22 mouse cellular contexts compared by ENCODE assay signal in the genomic region with DNA sequence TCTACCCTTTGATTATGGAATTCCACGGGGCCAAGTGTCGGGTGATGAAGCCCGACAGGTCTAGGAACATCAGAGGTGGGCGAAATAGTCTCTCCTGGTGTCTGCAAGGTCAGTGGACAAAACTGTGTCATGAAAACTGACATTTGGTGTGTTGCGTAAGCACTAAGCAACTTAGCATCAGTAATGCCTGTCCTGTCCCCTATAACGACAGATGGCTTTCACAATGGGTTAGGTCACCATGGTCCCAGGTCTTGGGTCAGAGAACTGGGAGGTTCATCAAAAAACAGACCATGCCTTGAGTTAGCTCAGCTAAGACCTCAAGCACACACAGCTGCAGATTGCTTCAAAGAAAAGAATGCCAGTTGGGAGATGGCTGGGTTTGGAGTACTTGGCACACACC.
DNase-seq lines count a peak whose midpoint lies in the region; ATAC-seq and TF ChIP-seq lines count a peak whose summit lies in the region.
"Had no signal": no experiment of that assay in that cellular context is flagged by ENCODE, and none has a peak within 500 bp of the region (broad histone marks: within the 10 kb centered on the region; RNA-seq: fewer than 3 reads in every experiment).

No protein-coding gene starts in this region.

- ATAC-seq in forebrain, embryonic 11.5 days (replicated peaks; ENCODE audit: low FRiP score), result peak; percentile 35; the same call in 1 of the 2 replicates
- no peak for ATAC-seq in forebrain, embryonic 14.5 days
- no peak for ATAC-seq in lung, embryonic 14.5 days (ENCODE audit: insufficient read depth)
- no peak for ATAC-seq in limb, embryonic 13.5 days (ENCODE audit: low FRiP score, low read depth)
- ATAC-seq: CD4-positive, CD25-positive, alpha-beta regulatory T cell, adult 4 months; forebrain, embryonic 16.5 days; hindbrain, embryonic 16.5 days had no signal

- no peak overlapping the region for H3K27ac ChIP-seq in forebrain, embryonic 11.5 days (ENCODE audit: low read depth, low read length)
- H3K27ac ChIP-seq in forebrain, embryonic 14.5 days (ENCODE audit: low read depth, low read length), result no peak overlapping the region
- 0 out of 2 replicates have a peak overlapping the region, but pooled peaks have one; percentile 33 for H3K27ac ChIP-seq in lung, embryonic 14.5 days (ENCODE audit: low read depth)
- peak overlapping the region; percentile 40; the same call in 1 of the 2 replicates for H3K27ac ChIP-seq in embryonic facial prominence, embryonic 10.5 days (replicated peaks)
- peak overlapping the region; percentile 61 for H3K27ac ChIP-seq in limb, embryonic 13.5 days
- H3K27ac ChIP-seq: heart, embryonic 15.5 days had no signal

- WGBS in forebrain, embryonic 11.5 days, result 95% methylated on average over 6 of the region's 6 CpGs
- WGBS in forebrain, embryonic 14.5 days, result 93% methylated on average over 6 of the region's 6 CpGs
- 78% methylated on average over 6 of the region's 6 CpGs for WGBS in lung, embryonic 14.5 days
- WGBS in embryonic facial prominence, embryonic 10.5 days, result 90% methylated on average over 6 of the region's 6 CpGs
- 93% methylated on average over 6 of the region's 6 CpGs for WGBS in limb, embryonic 13.5 days

- no peak overlapping the region for H3K9ac ChIP-seq in forebrain, embryonic 11.5 days (ENCODE audit: low read length)
- H3K9ac ChIP-seq in forebrain, embryonic 14.5 days (ENCODE audit: low read length), result no peak overlapping the region
- no peak overlapping the region for H3K9ac ChIP-seq in lung, embryonic 14.5 days
- no peak overlapping the region for H3K9ac ChIP-seq in limb, embryonic 13.5 days
- H3K9ac ChIP-seq: heart, embryonic 15.5 days had no signal

- H3K36me3 ChIP-seq in forebrain, embryonic 11.5 days (ENCODE audit: control insufficient read depth, insufficient read depth, low read length), result no peaks in the 10 kb centered on the region
- H3K36me3 ChIP-seq in forebrain, embryonic 14.5 days (ENCODE audit: control insufficient read depth, insufficient read depth, low read length), result no peaks in the 10 kb centered on the region
- H3K36me3 ChIP-seq in lung, embryonic 14.5 days (ENCODE audit: insufficient read depth), result no peaks in the 10 kb centered on the region
- H3K36me3 ChIP-seq in embryonic facial prominence, embryonic 10.5 days (replicated peaks), result no peaks in the 10 kb centered on the region
- H3K36me3 ChIP-seq in limb, embryonic 13.5 days, result no peaks in the 10 kb centered on the region
- H3K36me3 ChIP-seq: heart, embryonic 15.5 days had no signal

- H3K4me2 ChIP-seq in forebrain, embryonic 11.5 days (ENCODE audit: low read depth, low read length, severe bottlenecking), result no peak overlapping the region
- no peak overlapping the region for H3K4me2 ChIP-seq in forebrain, embryonic 14.5 days (ENCODE audit: low read length)
- no peak overlapping the region for H3K4me2 ChIP-seq in lung, embryonic 14.5 days
- no peak overlapping the region for H3K4me2 ChIP-seq in limb, embryonic 13.5 days (replicated peaks)
- H3K4me2 ChIP-seq: heart, embryonic 15.5 days; midbrain, embryonic 11.5 days had no signal

- H3K4me3 ChIP-seq in forebrain, embryonic 11.5 days (ENCODE audit: low read depth, low read length), result no peak overlapping the region
- H3K4me3 ChIP-seq in forebrain, embryonic 14.5 days (ENCODE audit: low read depth, low read length), result no peak overlapping the region
- H3K4me3 ChIP-seq in lung, embryonic 14.5 days (ENCODE audit: low read depth, low read length), result no peak overlapping the region
- H3K4me3 ChIP-seq in embryonic facial prominence, embryonic 10.5 days, result no peak overlapping the region
- H3K4me3 ChIP-seq in limb, embryonic 13.5 days, result no peak overlapping the region
- H3K4me3 ChIP-seq: heart, embryonic 15.5 days had no signal

- no peaks in the 10 kb centered on the region for H3K27me3 ChIP-seq in forebrain, embryonic 11.5 days (ENCODE audit: control insufficient read depth, insufficient read depth, low read length)
- H3K27me3 ChIP-seq in forebrain, embryonic 14.5 days (replicated peaks; ENCODE audit: control insufficient read depth, insufficient read depth, low read length), result no peaks in the 10 kb centered on the region
- no peaks in the 10 kb centered on the region for H3K27me3 ChIP-seq in lung, embryonic 14.5 days (ENCODE audit: insufficient read depth, low read length)
- H3K27me3 ChIP-seq in embryonic facial prominence, embryonic 10.5 days (replicated peaks; ENCODE audit: low read depth, poor library complexity, severe bottlenecking), result no peaks in the 10 kb centered on the region
- H3K27me3 ChIP-seq in limb, embryonic 13.5 days, result no peaks in the 10 kb centered on the region
- H3K27me3 ChIP-seq: heart, embryonic 15.5 days had no signal

- no peak for TF ChIP-seq CTCF in lung, embryonic 14.5 days (IDR thresholded peaks at IDR 0.05; ENCODE audit: low read depth)

- DNase-seq in forebrain, embryonic 11.5 days (ENCODE audit: low spot score), result no peak
- DNase-seq in forebrain, embryonic 14.5 days (ENCODE audit: low spot score), result no peak
- no peak for DNase-seq in lung, embryonic 14.5 days
- DNase-seq in lung, postnatal 14 days, result no peak
- DNase-seq in embryonic facial prominence, embryonic 10.5 days (ENCODE audit: low spot score), result no peak
- DNase-seq in ovary, adult 18-20 months (ENCODE audit: low spot score), result no peak
- no peak for DNase-seq in embryo, embryonic 10 days (ENCODE audit: low spot score)
- DNase-seq: adrenal gland, postnatal 25 days; cerebellum, adult 11 months; cerebellum, postnatal 14 days; embryo, embryonic 11 days; gastrocnemius, postnatal 25 days; heart, postnatal 4 days; kidney, adult 18-20 months; kidney, postnatal 25 days; lung, adult 2 months had no signal

- H3K4me1 ChIP-seq in forebrain, embryonic 11.5 days (replicated peaks; ENCODE audit: control insufficient read depth, insufficient read depth, low read length), result 0 out of 2 replicates have a peak, but pooled peaks cover 3% of the 10 kb centered on the region
- H3K4me1 ChIP-seq in forebrain, embryonic 14.5 days (ENCODE audit: control insufficient read depth, insufficient read depth, low read length), result peaks cover 5% of the 10 kb centered on the region; the same call in 1 of the 2 replicates
- peaks cover 15% of the 10 kb centered on the region for H3K4me1 ChIP-seq in lung, embryonic 14.5 days (ENCODE audit: insufficient read depth)
- peaks cover 39% of the 10 kb centered on the region for H3K4me1 ChIP-seq in embryonic facial prominence, embryonic 10.5 days
- peaks cover 43% of the 10 kb centered on the region for H3K4me1 ChIP-seq in limb, embryonic 13.5 days

- no peaks in the 10 kb centered on the region for H3K9me3 ChIP-seq in forebrain, embryonic 11.5 days (ENCODE audit: control insufficient read depth, low read length)
- H3K9me3 ChIP-seq in forebrain, embryonic 14.5 days (replicated peaks; ENCODE audit: control insufficient read depth, low read length), result no peaks in the 10 kb centered on the region
- no peaks in the 10 kb centered on the region for H3K9me3 ChIP-seq in lung, embryonic 14.5 days (ENCODE audit: low read depth, low read length)
- H3K9me3 ChIP-seq in embryonic facial prominence, embryonic 10.5 days, result no peaks in the 10 kb centered on the region
- no peaks in the 10 kb centered on the region for H3K9me3 ChIP-seq in limb, embryonic 13.5 days
- H3K9me3 ChIP-seq: heart, embryonic 15.5 days had no signal

Comparison
In these comparisons a context has a peak if more than half of its experiments do, and no peak if none do; other contexts are left out.
1. H3K27ac ChIP-seq: peak in lung, embryonic 14.5 days (single experiment), embryonic facial prominence, embryonic 10.5 days (single experiment) and limb, embryonic 13.5 days (single experiment); none in forebrain, embryonic 11.5 days (single experiment) and forebrain, embryonic 14.5 days (single experiment).